Mouse (Mus musculus) layer of hippocampus, postnatal 25 days (tissue): Measurements from ENCODE around the gene Pgm2. TPM values are rescaled to one million over a fixed set of nuclear protein-coding genes. Genes with fewer than 3 reads are reported as not detected.

Source experiments
- DNase-seq, 2 experiments: peaks; one replicate each; pipeline ENCODE4 v3.0.0; 2022; ENCODE audit warnings: mixed read lengths in 2 of 2, low spot score in 1 of 2; ENCODE audit errors: extremely low spot score in 1 of 2
- microRNA-seq, 2 experiments: library from miRNA; unstranded; fragments of <30 nt; microRNA quantifications; one replicate each; pipeline ENCODE4 v1.2.0; 2021
- total RNA-seq, 2 experiments: library from RNA; stranded (reverse); gene quantifications; 2 replicates each; pipeline ENCODE4 v1.2.3; 2021

The Pgm2 gene
- total RNA-seq, 2 experiments from 2014 or later, result 10.8 to 11.4 TPM

DNA sequence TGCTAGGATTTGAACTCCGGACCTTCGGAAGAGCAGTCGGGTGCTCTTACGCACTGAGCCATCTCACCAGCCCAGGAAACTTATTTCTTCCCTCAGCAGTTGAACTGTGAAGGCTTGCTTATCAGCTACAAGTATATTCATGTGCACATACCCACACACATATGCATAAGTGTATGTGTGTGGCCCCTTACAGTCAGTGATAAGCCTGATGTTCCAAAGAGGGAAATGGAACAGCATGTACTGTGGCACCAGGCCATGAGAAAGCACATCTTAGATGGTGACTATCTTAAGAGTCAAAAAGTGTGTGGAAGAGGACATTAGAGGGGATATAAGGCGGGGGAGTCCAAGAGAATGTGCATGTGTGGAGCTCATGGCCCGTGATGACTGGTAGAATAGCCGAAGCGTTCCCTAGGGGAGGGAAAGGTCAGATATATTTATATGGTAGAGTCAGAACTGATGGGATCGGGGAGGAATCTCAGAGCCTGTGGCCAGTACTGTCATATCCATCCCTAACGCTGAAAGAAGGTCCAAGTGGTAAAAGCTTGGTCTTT lies 76.3 kb downstream of the Pgm2 start:
- no peak for DNase-seq

DNA sequence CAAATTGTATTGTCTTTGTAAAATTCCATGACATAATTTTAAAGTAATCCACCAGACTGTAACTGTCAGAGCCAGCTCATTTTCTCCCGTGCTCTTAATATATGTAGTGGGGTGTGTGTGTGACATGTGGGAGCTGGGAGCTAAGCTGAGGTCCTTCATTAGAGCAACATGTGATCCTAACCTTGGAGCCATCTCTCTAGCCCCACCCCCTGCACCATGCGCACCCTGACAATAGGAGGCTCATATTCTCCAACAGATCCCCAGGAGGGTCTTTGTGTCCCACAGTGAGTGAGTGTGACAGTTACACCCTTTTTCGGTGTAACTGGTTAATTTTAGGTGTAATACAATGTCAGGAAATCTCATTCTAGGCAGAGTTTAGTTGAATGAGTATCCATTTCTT lies 80.1 kb downstream of the Pgm2 start:
- DNase-seq, result no peak

DNA sequence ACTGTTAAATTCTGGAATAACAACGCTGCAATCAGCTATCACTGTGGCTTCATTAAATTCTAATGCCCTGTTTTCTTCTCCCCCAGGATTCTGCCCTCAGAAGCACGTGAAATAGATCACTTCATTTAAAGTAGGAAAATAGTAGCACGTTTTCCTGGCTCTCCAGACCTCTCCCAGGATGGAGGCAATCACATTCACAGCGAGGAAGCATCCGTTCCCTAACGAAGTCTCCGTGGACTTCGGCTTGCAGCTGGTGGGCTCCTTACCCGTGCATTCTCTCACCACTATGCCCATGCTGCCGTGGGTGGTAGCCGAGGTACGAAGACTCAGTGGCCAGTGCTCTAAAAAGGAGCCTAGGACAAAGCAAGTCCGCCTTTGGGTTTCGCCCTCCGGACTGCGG lies 80.6 kb downstream of the Pgm2 start:
- no peak for DNase-seq

DNA sequence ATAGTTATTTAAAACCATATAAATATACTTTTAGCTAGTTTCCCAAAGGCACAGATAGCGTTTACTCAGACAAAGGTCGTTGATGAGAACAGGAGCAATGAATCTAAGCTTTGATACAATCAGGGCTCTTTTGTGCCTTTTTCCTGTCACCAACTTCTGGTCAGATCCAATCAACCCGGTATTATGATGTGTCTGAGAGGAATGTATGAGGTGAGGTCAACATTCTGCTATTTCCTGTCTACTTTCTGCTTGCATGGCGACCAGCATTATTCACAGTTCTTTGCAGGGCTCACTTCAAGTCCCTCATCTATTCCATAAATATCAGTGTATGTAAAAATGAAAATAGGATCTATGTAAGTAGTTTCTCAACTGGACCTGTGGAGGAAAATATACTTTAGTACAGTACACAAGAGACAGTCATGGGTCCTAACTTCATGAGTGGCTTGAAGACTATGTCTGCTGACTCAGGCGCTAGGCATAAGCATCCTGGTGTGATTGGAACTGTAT lies 81.7 kb downstream of the Pgm2 start:
- no peak for DNase-seq

Small RNAs within 50 kb of the gene (microRNA-seq; reads per million reads assigned to microRNA genes)
- gene Gm22395, result 0 reads per million in 2 experiments
- gene Gm23967, result 0 reads per million in 2 experiments

Other genes starting within 250 kb of the Pgm2 start
- 10 to 100 TPM; 11.3 to 13.1 TPM for gene Rell1, start 124.1 kb upstream of the Pgm2 start, total RNA-seq
- gene Tbc1d1, start 63.4 kb downstream of the Pgm2 start, total RNA-seq, result 10 to 100 TPM; 26.9 to 32.4 TPM